Mouse (Mus musculus): ENCODE measurements around the gene Zic5. TPM values are rescaled to one million over a fixed set of nuclear protein-coding genes. Genes with fewer than 3 reads are reported as not detected.

The Zic5 gene
- total RNA-seq, 2 experiments from 2014 or later: 3.0 to 4.0 TPM

DNA sequence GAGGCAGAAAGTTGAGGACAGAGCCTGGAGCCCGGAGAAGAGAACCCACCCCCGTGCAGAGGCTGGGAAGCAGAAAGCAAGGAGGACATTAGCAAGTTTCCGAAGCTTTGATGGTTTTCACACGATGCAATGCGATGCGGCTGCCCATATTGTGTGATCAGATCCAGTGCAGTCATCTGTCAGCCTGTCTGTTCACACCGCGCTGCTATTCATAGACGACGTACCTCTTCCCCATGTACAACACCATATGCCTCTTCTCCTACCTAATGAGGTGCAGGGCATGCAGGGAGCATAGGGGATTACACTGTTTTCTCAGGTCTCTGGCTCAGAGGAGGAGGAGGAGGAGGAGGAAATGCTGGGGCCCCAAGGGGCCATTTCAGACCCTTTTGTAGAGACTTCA is 28.6 kb downstream of the Zic5 start:
- DNase-seq (ENCODE audit: low spot score in 2 of 2): no peak

DNA sequence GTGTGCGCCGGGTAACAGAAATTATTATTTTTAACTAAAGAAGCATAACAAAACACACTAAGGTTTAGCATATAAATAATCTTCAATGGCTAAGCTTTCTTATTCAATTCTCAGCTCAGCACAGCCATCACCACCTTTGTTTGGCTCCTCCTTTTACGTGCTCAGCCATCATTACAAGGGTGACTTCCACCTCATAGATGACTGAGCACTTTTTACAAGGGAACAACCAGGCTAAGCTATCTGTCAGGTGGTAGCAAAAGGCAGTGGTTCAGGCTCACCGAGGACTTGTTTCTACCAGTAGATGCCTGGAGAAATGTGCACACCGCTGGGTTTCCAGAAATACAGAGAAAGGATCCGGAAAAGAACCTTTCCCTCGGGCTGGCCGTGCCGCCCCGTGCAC is 31.4 kb downstream of the Zic5 start:
- DNase-seq (ENCODE audit: low spot score in 2 of 2): no peak

DNA sequence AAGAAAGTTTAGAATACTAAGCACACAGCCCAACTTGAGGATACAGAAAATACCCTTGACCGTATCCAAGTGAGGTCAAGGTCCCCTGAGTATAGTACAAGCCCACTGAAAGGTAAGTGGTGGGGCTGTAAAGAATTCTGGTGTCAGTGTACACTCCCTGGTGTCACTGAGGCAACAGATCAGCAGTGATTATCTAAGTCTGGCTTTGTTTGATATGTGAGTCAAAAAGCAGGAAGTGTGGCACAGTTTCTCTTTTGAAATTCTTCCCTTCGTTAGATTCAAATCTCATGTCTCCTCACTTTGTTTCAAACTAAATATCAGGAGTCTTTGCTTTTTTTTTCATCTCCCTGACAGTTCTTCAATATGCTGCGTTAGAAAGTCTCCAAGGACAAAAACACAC is 32.9 kb downstream of the Zic5 start:
- no peak for DNase-seq (ENCODE audit: low spot score in 2 of 2)

DNA sequence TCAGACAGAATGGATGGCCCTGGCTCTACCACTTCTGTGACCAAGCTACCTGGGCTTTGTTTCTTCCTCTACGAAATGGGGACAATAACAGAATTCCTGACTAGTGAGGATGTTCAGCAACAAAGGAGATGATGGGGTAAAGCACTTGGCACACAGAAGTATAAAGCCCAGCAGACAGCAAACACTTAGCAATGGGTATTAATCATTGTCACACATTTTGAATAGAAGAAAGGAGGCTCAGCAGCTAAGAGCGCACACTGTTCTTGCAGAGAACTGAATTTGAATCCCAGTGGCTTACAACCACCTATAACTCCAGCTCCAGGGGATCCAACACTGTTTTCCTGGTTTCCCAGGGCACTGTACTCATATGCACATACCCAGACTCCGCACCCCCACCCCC is 37.8 kb downstream of the Zic5 start:
- DNase-seq (ENCODE audit: low spot score in 2 of 2): no peak

DNA sequence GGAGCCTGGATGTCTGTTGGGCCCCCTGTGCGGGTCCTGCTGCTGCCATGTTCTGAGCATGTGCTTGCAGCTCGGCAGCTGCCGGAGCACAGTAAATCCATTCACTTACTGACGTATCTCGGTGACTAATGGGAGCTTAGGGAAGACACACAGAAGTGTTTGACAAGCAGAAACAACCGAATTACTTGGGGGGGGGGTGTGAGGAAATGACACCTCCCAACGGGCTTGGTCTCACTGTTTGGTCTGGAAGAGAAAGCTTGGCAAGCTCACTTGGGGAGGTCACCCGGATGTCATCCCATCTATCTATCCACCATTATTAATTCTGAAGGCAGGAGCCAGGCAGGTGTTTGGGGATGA is 38.3 kb downstream of the Zic5 start:
- no peak for DNase-seq (ENCODE audit: low spot score in 2 of 2)

DNA sequence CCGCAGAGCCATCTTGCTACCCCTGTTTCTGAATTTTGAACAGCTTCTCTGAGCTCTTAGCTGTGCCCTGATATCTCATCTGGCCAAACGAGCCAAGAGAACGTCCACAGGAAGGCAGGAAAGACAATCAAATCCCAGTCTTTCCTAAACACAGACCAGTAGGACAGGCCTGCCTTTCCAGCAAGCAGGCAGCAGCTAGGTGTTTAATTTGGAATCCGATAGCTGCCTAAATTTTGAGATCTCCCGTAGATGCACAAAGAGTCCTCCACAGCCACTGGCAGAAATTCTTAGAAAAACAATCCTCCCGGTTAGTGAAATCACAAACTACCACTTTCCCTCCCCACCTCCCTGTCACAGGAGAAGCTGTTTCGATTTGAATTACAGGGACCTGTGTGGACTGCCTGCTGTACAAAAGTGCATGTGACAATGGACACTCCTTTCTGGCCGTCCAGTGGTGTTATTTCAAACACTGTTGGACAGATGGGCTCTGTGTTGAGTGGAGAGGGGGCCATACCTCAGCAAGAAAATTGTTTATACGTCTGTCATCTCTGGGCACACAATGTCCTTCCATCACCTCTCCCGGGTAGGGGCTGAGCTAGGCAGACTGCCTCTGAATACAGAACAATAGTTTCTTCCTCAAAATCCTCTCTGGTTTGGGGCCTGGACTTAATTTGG is 38.8 kb downstream of the Zic5 start:
- DNase-seq (ENCODE audit: low spot score in 2 of 2): no peak

DNA sequence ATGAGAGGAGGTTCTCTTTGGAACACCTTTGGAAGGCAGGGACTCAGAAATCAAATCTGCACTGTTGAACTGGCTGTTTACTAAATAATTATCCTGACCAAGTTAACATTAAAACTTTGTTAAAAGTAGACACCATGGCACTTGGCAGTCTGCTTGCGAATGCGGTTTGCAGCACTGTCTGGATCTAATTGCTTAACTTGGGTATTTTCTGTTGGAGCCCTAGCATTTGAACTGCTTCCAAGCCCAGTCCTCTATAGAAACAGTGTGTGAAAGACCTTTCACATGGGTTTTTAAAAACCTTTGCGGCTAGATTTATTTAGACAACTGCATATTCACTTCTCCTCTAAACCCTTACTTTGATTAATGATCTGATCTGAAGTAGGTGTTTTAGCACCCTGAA is 41.0 kb downstream of the Zic5 start:
- DNase-seq (ENCODE audit: low spot score in 2 of 2): no peak

DNA sequence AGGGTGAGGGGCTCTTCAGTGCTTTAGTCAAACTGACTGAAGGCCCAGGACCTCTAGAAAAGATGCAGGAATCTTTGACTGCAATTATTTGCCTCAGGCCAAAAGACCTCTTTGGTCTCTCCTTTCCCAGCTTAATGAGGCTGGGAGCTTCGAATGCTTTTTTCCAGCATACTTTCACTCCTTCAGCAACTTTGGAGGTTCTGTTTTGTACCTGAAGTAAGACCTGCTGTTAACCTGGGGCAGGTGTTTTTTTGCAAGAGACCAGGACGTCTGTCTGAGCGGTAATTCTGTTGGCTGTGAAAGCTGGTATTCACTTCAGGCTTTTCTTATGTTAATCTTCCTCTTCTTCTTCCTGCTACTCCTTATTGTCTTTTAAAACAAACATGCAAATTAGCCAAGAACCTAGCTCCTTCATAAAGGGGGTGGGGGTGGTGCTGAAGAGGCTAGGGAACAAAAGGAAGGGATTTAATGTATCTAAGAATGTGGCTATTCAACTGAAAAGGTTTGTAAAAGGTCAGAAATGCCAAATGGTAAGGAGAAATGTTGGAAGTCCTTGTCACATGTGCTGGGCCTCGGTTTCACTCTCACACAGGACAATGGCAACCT is 49.2 kb downstream of the Zic5 start:
- DNase-seq (ENCODE audit: low spot score in 2 of 2): no peak

DNA sequence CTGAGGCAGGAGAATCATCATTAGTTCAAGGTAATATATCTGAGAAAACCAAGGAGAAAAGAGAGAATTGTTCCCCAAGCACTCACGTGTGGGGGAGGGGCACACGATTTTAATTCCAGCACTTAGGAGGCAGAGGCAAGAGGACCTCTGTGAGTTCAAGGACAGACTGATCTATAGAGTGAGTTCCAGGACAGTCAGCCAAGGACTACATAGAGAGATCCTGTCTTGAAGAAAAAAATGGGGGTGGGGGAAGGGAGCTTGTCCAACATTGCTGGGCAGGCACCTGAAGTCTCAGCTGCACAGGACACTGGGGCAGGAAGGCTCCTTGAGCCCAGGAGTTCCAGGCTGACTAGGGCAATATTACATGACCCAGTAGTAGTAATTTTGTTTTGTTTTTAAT is 50.7 kb downstream of the Zic5 start:
- DNase-seq (ENCODE audit: low spot score in 2 of 2): no peak

DNA sequence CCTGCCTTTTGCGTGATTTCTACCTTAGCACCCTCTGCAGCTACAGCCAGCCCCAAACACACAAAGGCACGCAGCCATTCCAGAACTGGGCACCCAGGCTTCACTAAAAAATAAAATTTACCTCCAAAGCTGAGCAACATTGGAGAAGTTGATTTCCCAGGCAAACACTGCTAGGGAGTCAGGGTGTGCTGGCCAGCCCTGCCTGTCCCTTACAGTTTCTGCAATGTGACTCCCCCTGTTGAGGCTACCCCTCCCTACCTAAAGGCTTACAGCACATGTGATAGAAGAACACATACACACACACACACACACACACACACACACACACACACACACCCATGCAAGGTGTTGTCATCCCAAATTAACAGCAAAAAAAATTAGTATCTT is 51.9 kb downstream of the Zic5 start:
- no peak for DNase-seq (ENCODE audit: low spot score in 2 of 2)

DNA sequence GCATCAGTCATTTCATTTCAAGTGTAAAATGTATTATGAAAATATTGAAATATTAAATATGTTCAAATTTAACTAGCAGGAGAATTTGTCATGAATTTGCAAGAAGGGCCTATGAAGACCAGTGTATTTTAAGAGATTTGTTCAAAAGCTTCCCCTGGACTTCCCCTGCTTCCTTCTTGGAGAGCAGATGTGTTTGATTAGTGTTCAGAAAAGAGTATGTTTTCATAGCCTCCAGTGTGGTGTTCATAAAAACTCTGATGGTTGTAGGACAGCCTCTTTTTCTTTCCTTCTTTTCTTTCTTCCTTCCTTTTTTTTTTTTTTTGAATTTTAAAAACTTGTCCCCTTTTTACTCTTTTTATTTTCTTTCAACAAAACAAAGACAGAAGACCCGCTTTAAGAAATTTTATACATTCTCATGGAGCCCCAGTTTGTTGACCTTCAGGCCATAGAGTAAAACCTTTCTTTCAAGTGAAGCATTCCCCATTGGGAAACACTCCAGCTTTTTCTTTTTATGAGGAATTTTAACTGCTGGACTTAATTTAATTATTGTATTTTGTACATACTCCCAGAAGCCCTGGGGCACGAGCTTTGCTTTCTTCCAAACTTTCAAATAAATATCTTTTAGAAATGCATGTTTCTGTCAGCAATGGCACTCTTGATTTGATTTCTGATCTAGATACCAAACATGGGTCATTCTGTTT is 52.5 kb downstream of the Zic5 start:
- no peak for DNase-seq (ENCODE audit: low spot score in 2 of 2)

Other genes with a start within 250 kb of the Zic5 start
- gene Gm5089, start 14.6 kb downstream of the Zic5 start, total RNA-seq (2021): under 1 TPM; 0.28 to 0.35 TPM
- gene Zic2, start 9.8 kb upstream of the Zic5 start, total RNA-seq (2021): 10 to 100 TPM; 19.0 to 20.2 TPM
- gene Gm10837, start 24.9 kb upstream of the Zic5 start, total RNA-seq (2021): not detected
- 10 to 100 TPM; 38.9 to 42.5 TPM for gene Pcca, start 68.6 kb upstream of the Zic5 start, total RNA-seq (2021)

Measured in left cerebral cortex, adult 18-20 months (tissue).